Comparison of ENCODE assay signal across 13 mouse cellular contexts in the genomic region with DNA sequence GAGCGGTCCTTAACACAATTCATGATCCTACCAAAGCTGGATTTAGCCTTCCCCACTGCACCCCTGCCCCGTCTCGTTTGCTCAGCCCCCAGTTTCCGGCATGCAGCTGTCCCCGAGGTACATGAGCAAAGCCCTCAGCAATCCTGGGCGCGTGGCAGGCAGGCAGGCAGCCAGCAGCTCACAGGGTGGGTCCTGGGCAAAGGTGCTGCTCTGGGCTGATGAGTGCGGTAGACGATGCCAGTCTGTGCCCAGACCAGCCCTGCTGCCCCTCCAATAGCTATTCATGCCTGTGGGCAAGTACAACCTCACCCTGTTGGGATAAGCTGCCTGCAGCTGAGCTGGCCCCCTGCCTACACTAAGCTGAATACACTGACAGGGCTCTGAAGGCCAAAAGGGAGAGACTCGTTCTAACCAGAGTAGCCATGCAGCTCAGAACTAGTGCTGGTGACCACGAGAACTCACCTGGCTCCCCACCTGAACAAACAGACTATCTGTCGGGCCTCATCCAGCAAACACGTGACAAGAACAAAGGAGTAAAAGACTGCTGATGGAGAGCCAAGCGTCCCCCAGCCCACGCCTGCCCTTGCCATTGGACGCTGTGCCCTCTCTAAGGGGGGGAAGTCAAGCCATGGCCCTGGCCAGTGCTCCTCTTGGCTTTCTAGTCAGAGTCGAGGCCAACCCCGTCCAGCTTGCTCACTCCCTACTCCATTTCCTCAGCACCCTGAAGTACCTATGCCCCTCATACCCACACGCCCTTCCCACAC. TPM values are rescaled to one million over a fixed set of nuclear protein-coding genes. Genes with fewer than 3 reads are reported as not detected.
DNase-seq lines count a peak whose midpoint lies in the region; ATAC-seq lines count a peak whose summit lies in the region.
"Had no signal": no experiment of that assay in that cellular context is flagged by ENCODE, and none has a peak within 500 bp of the region (broad histone marks: within the 10 kb centered on the region; RNA-seq: fewer than 3 reads in every experiment).

No protein-coding gene starts in this region.

- no peak overlapping the region for H3K4me3 ChIP-seq in heart, embryonic 11.5 days (ENCODE audit: low read depth, low read length)
- peak overlapping the region; percentile 5; the same call in 1 of the 2 replicates for H3K4me3 ChIP-seq in intestine, embryonic 16.5 days (ENCODE audit: low read length)
- H3K4me3 ChIP-seq: hindbrain, embryonic 12.5 days; midbrain, embryonic 12.5 days had no signal

- no peak overlapping the region for H3K4me2 ChIP-seq in heart, embryonic 11.5 days
- H3K4me2 ChIP-seq in intestine, embryonic 16.5 days (ENCODE audit: low read depth, low read length), result peak overlapping the region; percentile 23; the same call in 1 of the 2 replicates
- H3K4me2 ChIP-seq: hindbrain, embryonic 12.5 days; midbrain, embryonic 12.5 days had no signal

- H3K27ac ChIP-seq in heart, embryonic 11.5 days (ENCODE audit: low read depth, low read length), result no peak overlapping the region
- peak overlapping the region; percentile 14; the same call in 1 of the 2 replicates for H3K27ac ChIP-seq in intestine, embryonic 16.5 days (ENCODE audit: low read length)
- H3K27ac ChIP-seq: hindbrain, embryonic 12.5 days; midbrain, embryonic 12.5 days had no signal

- H3K36me3 ChIP-seq in heart, embryonic 11.5 days (ENCODE audit: control insufficient read depth, insufficient read depth, low read length), result no peaks in the 10 kb centered on the region; the same call in 1 of the 2 replicates
- peaks cover 11% of the 10 kb centered on the region; the same call in 1 of the 2 replicates for H3K36me3 ChIP-seq in intestine, embryonic 16.5 days (ENCODE audit: control insufficient read depth, insufficient read depth, low read length)

- ATAC-seq in heart, embryonic 11.5 days (replicated peaks; ENCODE audit: insufficient number of reproducible peaks, low FRiP score, low TSS enrichment), result no peak
- no peak for ATAC-seq in intestine, embryonic 16.5 days

- peak; percentile 98 for DNase-seq in heart, adult 11 months
- peak; percentile 59 to 60 for DNase-seq in right cerebral cortex, postnatal 10 days (ENCODE audit: low spot score in 2 of 2)
- no peak for DNase-seq in right cerebral cortex, postnatal 4 days
- DNase-seq in urinary bladder, postnatal 36 days (ENCODE audit: low spot score in 2 of 2), result peak; percentile 58 to 60
- no peak for DNase-seq in ovary, postnatal 14 days (ENCODE audit: low spot score)
- DNase-seq in adrenal gland, adult 8-10 months, result no peak
- DNase-seq: adrenal gland, postnatal 10 days; right cerebral cortex, postnatal 25 days had no signal

- H3K9ac ChIP-seq in heart, embryonic 11.5 days (ENCODE audit: low read depth, low read length), result no peak overlapping the region
- H3K9ac ChIP-seq in intestine, embryonic 16.5 days (ENCODE audit: low read depth, low read length), result peak overlapping the region; percentile 51
- H3K9ac ChIP-seq: hindbrain, embryonic 12.5 days; midbrain, embryonic 12.5 days had no signal

- no peaks in the 10 kb centered on the region for H3K9me3 ChIP-seq in heart, embryonic 11.5 days (replicated peaks; ENCODE audit: control insufficient read depth, low read length)
- no peaks in the 10 kb centered on the region for H3K9me3 ChIP-seq in intestine, embryonic 16.5 days (ENCODE audit: control insufficient read depth, low read length)
- H3K9me3 ChIP-seq: hindbrain, embryonic 12.5 days; midbrain, embryonic 12.5 days had no signal

- H3K27me3 ChIP-seq in heart, embryonic 11.5 days (ENCODE audit: control insufficient read depth, insufficient read depth, low read length), result no peaks in the 10 kb centered on the region
- no peaks in the 10 kb centered on the region for H3K27me3 ChIP-seq in intestine, embryonic 16.5 days (replicated peaks; ENCODE audit: control insufficient read depth, insufficient read depth, low read length)
- H3K27me3 ChIP-seq: hindbrain, embryonic 12.5 days; midbrain, embryonic 12.5 days had no signal

- H3K4me1 ChIP-seq in heart, embryonic 11.5 days (ENCODE audit: control insufficient read depth, insufficient read depth, low read length), result peaks cover 28% of the 10 kb centered on the region
- H3K4me1 ChIP-seq in intestine, embryonic 16.5 days (ENCODE audit: control insufficient read depth, insufficient read depth, low read length), result peaks cover 44% of the 10 kb centered on the region
- H3K4me1 ChIP-seq: hindbrain, embryonic 12.5 days; midbrain, embryonic 12.5 days had no signal

- 88% methylated on average over 19 of the region's 19 CpGs for WGBS in heart, embryonic 11.5 days (ENCODE audit: insufficient replicate concordance)
- 74% methylated on average over 19 of the region's 19 CpGs for WGBS in intestine, embryonic 16.5 days

RNA-seq across cellular contexts. Expression of a gene that starts 12.9 kb away (rescaled TPM):
- polyA plus RNA-seq in heart, embryonic 11.5 days (2014; fragmentation: Nextera tagmentation; extraction: Ambion mirVana), result 36.8 and 37.0 TPM in 2 replicates
- 27.0 and 29.6 TPM in 2 replicates for polyA plus RNA-seq in intestine, embryonic 16.5 days (2015; fragmentation: Nextera tagmentation; extraction: Ambion mirVana)
- 10 to 100 TPM; 49.3 to 72.6 (median 54.6) TPM for total RNA-seq in adrenal gland, adult 8-10 months (2022)

RNA-seq across cellular contexts. Expression of a gene that starts 16.6 kb away (rescaled TPM):
- polyA plus RNA-seq in heart, embryonic 11.5 days (2014; fragmentation: Nextera tagmentation; extraction: Ambion mirVana), result 0.70 and 0.79 TPM in 2 replicates
- 0.43 and 0.75 TPM in 2 replicates for polyA plus RNA-seq in intestine, embryonic 16.5 days (2015; fragmentation: Nextera tagmentation; extraction: Ambion mirVana)
- 1 to 10 TPM; 4.1 to 7.5 (median 6.0) TPM for total RNA-seq in adrenal gland, adult 8-10 months (2022)
- total RNA-seq: common myeloid progenitor, adult 5-6 weeks had no signal

RNA-seq across cellular contexts. Expression of a gene that starts 22.1 kb away (rescaled TPM):
- polyA plus RNA-seq in heart, embryonic 11.5 days (2014; fragmentation: Nextera tagmentation; extraction: Ambion mirVana), result 77.8 and 83.0 TPM in 2 replicates
- 122 and 123 TPM in 2 replicates for polyA plus RNA-seq in intestine, embryonic 16.5 days (2015; fragmentation: Nextera tagmentation; extraction: Ambion mirVana)
- total RNA-seq in adrenal gland, adult 8-10 months (2022), result 100 to 1,000 TPM; 157 to 205 (median 185) TPM

RNA-seq across cellular contexts. Expression of a gene that starts 22.1 kb away (rescaled TPM):
- polyA plus RNA-seq in heart, embryonic 11.5 days (2014; fragmentation: Nextera tagmentation; extraction: Ambion mirVana), result 56.0 and 56.1 TPM in 2 replicates
- polyA plus RNA-seq in intestine, embryonic 16.5 days (2015; fragmentation: Nextera tagmentation; extraction: Ambion mirVana), result 64.5 and 69.5 TPM in 2 replicates
- 100 to 1,000 TPM in 2 of 4 experiments, 10 to 100 TPM in 2; 83.8 to 116 (median 104) TPM for total RNA-seq in adrenal gland, adult 8-10 months (2022)

RNA-seq across cellular contexts. Expression of a gene that starts 27.3 kb away (rescaled TPM):
- 0.27 TPM in 1 of 2 replicates, not detected in the other for polyA plus RNA-seq in heart, embryonic 11.5 days (2014; fragmentation: Nextera tagmentation; extraction: Ambion mirVana)
- 0.54 and 0.69 TPM in 2 replicates for polyA plus RNA-seq in intestine, embryonic 16.5 days (2015; fragmentation: Nextera tagmentation; extraction: Ambion mirVana)
- under 1 TPM in 3 of 4 experiments, not detected in 1; 0.25 to 0.56 (median 0.38) TPM for total RNA-seq in adrenal gland, adult 8-10 months (2022)

Comparison
In these comparisons a context has a peak if more than half of its experiments do, and no peak if none do; other contexts are left out.
1. DNase-seq: peak in heart, adult 11 months (single experiment), right cerebral cortex, postnatal 10 days (2 of 2) and urinary bladder, postnatal 36 days (2 of 2); none in right cerebral cortex, postnatal 4 days (single experiment), ovary, postnatal 14 days (single experiment) and adrenal gland, adult 8-10 months (single experiment).